Comparison of ENCODE assay signal across 32 mouse cellular contexts in genomic region chr3:103672113-103672512, GRCm38 (mm10). TPM values are rescaled to one million over a fixed set of nuclear protein-coding genes. Genes with fewer than 3 reads are reported as not detected.
"Had no signal": no experiment of that assay in that cellular context is flagged by ENCODE, and none has a peak within 500 bp of the region (broad histone marks: within the 10 kb centered on the region; RNA-seq: fewer than 3 reads in every experiment).

No protein-coding gene starts in this region.

- ATAC-seq: liver, embryonic 12.5 days; liver, postnatal 0 days; lung, postnatal 0 days; midbrain, embryonic 13.5 days; midbrain, embryonic 15.5 days; midbrain, embryonic 16.5 days had no signal

- H3K4me1 ChIP-seq: limb, embryonic 13.5 days; liver, embryonic 13.5 days; liver, embryonic 15.5 days; lung, embryonic 15.5 days; megakaryocyte, embryonic 14.5 days; midbrain, embryonic 12.5 days; midbrain, embryonic 13.5 days; midbrain, embryonic 15.5 days had no signal

- H3K27me3 ChIP-seq: limb, embryonic 12.5 days; limb, embryonic 13.5 days; liver, embryonic 12.5 days; liver, embryonic 13.5 days; liver, embryonic 15.5 days; lung, embryonic 15.5 days; midbrain, embryonic 13.5 days; midbrain, embryonic 15.5 days; neural tube, embryonic 12.5 days had no signal

- H3K27ac ChIP-seq: limb, embryonic 12.5 days; limb, embryonic 13.5 days; liver, embryonic 12.5 days; liver, embryonic 13.5 days; liver, embryonic 14.5 days; liver, embryonic 15.5 days; lung, embryonic 15.5 days; macrophage; midbrain, embryonic 10.5 days; midbrain, embryonic 12.5 days; midbrain, embryonic 13.5 days; midbrain, embryonic 15.5 days; neural tube, embryonic 12.5 days had no signal

- H3K36me3 ChIP-seq: limb, embryonic 12.5 days; limb, embryonic 13.5 days; liver, embryonic 12.5 days; liver, embryonic 13.5 days; liver, embryonic 15.5 days; lung, embryonic 15.5 days; midbrain, embryonic 10.5 days; midbrain, embryonic 12.5 days; midbrain, embryonic 13.5 days; midbrain, embryonic 15.5 days; neural tube, embryonic 12.5 days had no signal

- H3K4me2 ChIP-seq: limb, embryonic 12.5 days; limb, embryonic 13.5 days; liver, embryonic 11.5 days; liver, embryonic 12.5 days; liver, embryonic 13.5 days; liver, embryonic 15.5 days; lung, embryonic 14.5 days; lung, embryonic 15.5 days; midbrain, embryonic 11.5 days; midbrain, embryonic 12.5 days; midbrain, embryonic 13.5 days; midbrain, embryonic 15.5 days; neural tube, embryonic 12.5 days had no signal

- H3K9ac ChIP-seq: limb, embryonic 12.5 days; limb, embryonic 13.5 days; liver, embryonic 12.5 days; liver, embryonic 13.5 days; liver, embryonic 14.5 days; liver, embryonic 15.5 days; liver, postnatal 0 days; lung, embryonic 14.5 days; lung, embryonic 15.5 days; midbrain, embryonic 12.5 days; midbrain, embryonic 13.5 days; midbrain, embryonic 15.5 days; neural tube, embryonic 12.5 days had no signal

- DNase-seq: left cerebral cortex, postnatal 4 days; liver; liver, embryonic 13.5 days; liver, postnatal 0 days; lung, adult 18-20 months; lung, adult 2 months; lung, embryonic 14.5 days; lung, postnatal 10 days; lung, postnatal 14 days; lung, postnatal 36 days; lung, postnatal 4 days; midbrain, embryonic 14.5 days had no signal

- H3K4me3 ChIP-seq: limb, embryonic 12.5 days; limb, embryonic 13.5 days; liver, embryonic 12.5 days; liver, embryonic 13.5 days; liver, embryonic 15.5 days; lung, embryonic 15.5 days; megakaryocyte, embryonic 14.5 days; midbrain, embryonic 10.5 days; midbrain, embryonic 12.5 days; midbrain, embryonic 13.5 days; midbrain, embryonic 15.5 days; myocyte; neural tube, embryonic 12.5 days had no signal

- H3K9me3 ChIP-seq: limb, embryonic 12.5 days; limb, embryonic 13.5 days; liver, embryonic 12.5 days; liver, embryonic 13.5 days; liver, embryonic 15.5 days; lung, embryonic 15.5 days; midbrain, embryonic 10.5 days; midbrain, embryonic 12.5 days; midbrain, embryonic 13.5 days; midbrain, embryonic 15.5 days had no signal

RNA-seq across cellular contexts. Expression of gene Atg4a-ps, which starts 26.2 kb away (rescaled TPM):
- total RNA-seq: midbrain, postnatal 0 days had no signal
- polyA plus RNA-seq: liver, adult 2 months; lung, adult 2 months; midbrain, embryonic 14.5 days; midbrain, embryonic 15.5 days; midbrain, postnatal 0 days; neural tube, embryonic 12.5 days had no signal
